Mouse (Mus musculus) T-cell, adult 2 months (primary cell): ENCODE measurements around the gene Radil.
A peak's percentile ranks its signal among the peaks of the same experiment; 100 is the strongest.

ENCODE experiments used
- DNase-seq: peaks from one replicate; pipeline ENCODE4 v3.0.0; 2022; ENCODE audit warnings: low spot score

The Radil gene

GRCm38 (mm10) chr5:142483581-142483980, 67.3 kb downstream of the Radil start:
- DNase-seq: no peak

GRCm38 (mm10) chr5:142482512-142482911, 68.4 kb downstream of the Radil start:
- DNase-seq: peak; percentile 28

GRCm38 (mm10) chr5:142478829-142479435, 72.0 kb downstream of the Radil start:
- peak; percentile 60 for DNase-seq

- no peak for DNase-seq
Observed at GRCm38 (mm10) chr5:142477866-142478615, 72.9 kb downstream of the Radil start.

- DNase-seq: no peak
Observed at GRCm38 (mm10) chr5:142477346-142477745, 73.6 kb downstream of the Radil start.

GRCm38 (mm10) chr5:142475669-142476068, 75.2 kb downstream of the Radil start:
- no peak for DNase-seq

GRCm38 (mm10) chr5:142473696-142474095, 77.2 kb downstream of the Radil start:
- DNase-seq: no peak

- no peak for DNase-seq
Observed at GRCm38 (mm10) chr5:142469796-142470195, 81.1 kb downstream of the Radil start.

- no peak for DNase-seq
Observed at GRCm38 (mm10) chr5:142468375-142468774, 82.5 kb downstream of the Radil start.

- DNase-seq: peak; percentile 96
Observed at GRCm38 (mm10) chr5:142463461-142464454, 87.1 kb downstream of the Radil start, which contains the start of gene Ap5z1. Ap5z1 (plus strand) TSS chr5:142463944.

GRCm38 (mm10) chr5:142463011-142463410, 87.9 kb downstream of the Radil start:
- DNase-seq: no peak

GRCm38 (mm10) chr5:142462641-142462948, 88.3 kb downstream of the Radil start:
- DNase-seq: no peak

GRCm38 (mm10) chr5:142461942-142462640, 88.8 kb downstream of the Radil start:
- DNase-seq: no peak

- DNase-seq: no peak
Observed at GRCm38 (mm10) chr5:142459834-142460233, 91.1 kb downstream of the Radil start.

- no peak for DNase-seq
Observed at GRCm38 (mm10) chr5:142458791-142459557, 91.9 kb downstream of the Radil start.

GRCm38 (mm10) chr5:142457345-142457744, 93.6 kb downstream of the Radil start:
- no peak for DNase-seq

- DNase-seq: no peak
Observed at GRCm38 (mm10) chr5:142456318-142456717, 94.6 kb downstream of the Radil start.

GRCm38 (mm10) chr5:142453742-142454141, 97.2 kb downstream of the Radil start:
- DNase-seq: no peak

- no peak for DNase-seq
Observed at GRCm38 (mm10) chr5:142451759-142452158, 99.1 kb downstream of the Radil start.

- DNase-seq: no peak
Observed at GRCm38 (mm10) chr5:142450846-142451245, 100.1 kb downstream of the Radil start.

GRCm38 (mm10) chr5:142448623-142449022, 102.3 kb downstream of the Radil start:
- no peak for DNase-seq
